Mouse (Mus musculus): ENCODE data around the gene Skiv2l. TPM values are rescaled to one million over a fixed set of nuclear protein-coding genes. Genes with fewer than 3 reads are reported as not detected.
"Not testable (repeated sequence)": the region's sequence is repeated elsewhere in the genome, so short reads cannot be mapped to it uniquely, and the experiment has no call there.

Gene Skiv2l
- polyA plus RNA-seq, 1 experiment from 2014 or later, result 65.8 TPM

GRCm38 (mm10) chr17:34837464-34838324 lies 12.3 kb downstream of the Skiv2l start:
- H3K27ac ChIP-seq, result peak overlapping the region; percentile 61; the same call in 1 of the 2 replicates
- H3K4me1 ChIP-seq, result peaks cover 27% of the 10 kb centered on the region
- ATAC-seq (ENCODE audit: low FRiP score), result peak; percentile 33
- H3K9me3 ChIP-seq (replicated peaks), result no peaks in the 10 kb centered on the region
- WGBS, result 43% methylated on average over 43 of the region's 43 CpGs
- H3K9ac ChIP-seq, result peak overlapping the region; percentile 80
- no peaks in the 10 kb centered on the region for H3K27me3 ChIP-seq
- H3K4me2 ChIP-seq (replicated peaks), result peak overlapping the region; percentile 96
- peaks cover 53% of the 10 kb centered on the region for H3K36me3 ChIP-seq
- peak overlapping the region; percentile 72 for H3K4me3 ChIP-seq

- under 1% methylated on average over 40 of the region's 40 CpGs for WGBS
- peak within 1 kb of the TSS; percentile 72 for H3K4me3 ChIP-seq
- H3K4me1 ChIP-seq, result peaks cover 27% of the 10 kb centered on the region
- H3K36me3 ChIP-seq, result peaks cover 48% of the 10 kb centered on the region
- H3K9ac ChIP-seq, result peak within 1 kb of the TSS; percentile 80
- H3K27me3 ChIP-seq, result no peaks in the 10 kb centered on the region
- peak within 1 kb of the TSS; percentile 96 for H3K4me2 ChIP-seq (replicated peaks)
- no peaks in the 10 kb centered on the region for H3K9me3 ChIP-seq (replicated peaks)
- ATAC-seq (ENCODE audit: low FRiP score), result peak; percentile 94
- peak within 1 kb of the TSS; percentile 80 for H3K27ac ChIP-seq
These were observed 13.2 kb downstream of the Skiv2l start, which contains the start of the genes Stk19 and Dxo for GRCm38 (mm10) chr17:34836856-34837221. Stk19 (minus strand) TSS chr17:34836945. Dxo (plus strand) TSS chr17:34837019.

GRCm38 (mm10) chr17:34836155-34836855 lies 13.7 kb downstream of the Skiv2l start:
- ATAC-seq (ENCODE audit: low FRiP score), result peak; percentile 83
- Histone ChIP-seq H3K9ac (peak overlapping the region; percentile 77), H3K36me3 (peaks cover 46% of the 10 kb centered on the region), H3K4me2 (replicated peaks) (peak overlapping the region; percentile 89), H3K27me3 (no peaks in the 10 kb centered on the region), H3K4me1 (peaks cover 27% of the 10 kb centered on the region), H3K9me3 (replicated peaks) (no peaks in the 10 kb centered on the region), H3K27ac (peak overlapping the region; percentile 80), H3K4me3 (peak overlapping the region; percentile 72)
- WGBS, result 4% methylated on average over 47 of the region's 48 CpGs

- not testable (repeated sequence) for H3K4me2 ChIP-seq (replicated peaks); ATAC-seq (ENCODE audit: low FRiP score); H3K27ac ChIP-seq; H3K4me1 ChIP-seq; H3K4me3 ChIP-seq; H3K9me3 ChIP-seq (replicated peaks); H3K9ac ChIP-seq; H3K27me3 ChIP-seq
- WGBS, result 96% methylated on average over 1 of the region's 1 CpGs
- peaks cover 70% of the 10 kb centered on the region for H3K36me3 ChIP-seq
These were observed 19.2 kb downstream of the Skiv2l start for GRCm38 (mm10) chr17:34830776-34831175.

- Histone ChIP-seq H3K36me3 (no peaks in the 10 kb centered on the region), H3K27ac (no peak overlapping the region), H3K9me3 (replicated peaks) (no peaks in the 10 kb centered on the region), H3K4me3 (no peak overlapping the region), H3K4me2 (replicated peaks) (no peak overlapping the region), H3K4me1 (no peaks in the 10 kb centered on the region), H3K27me3 (no peaks in the 10 kb centered on the region), H3K9ac (no peak overlapping the region)
- 83% methylated on average over 7 of the region's 7 CpGs for WGBS
- ATAC-seq (ENCODE audit: low FRiP score), result no peak
These were observed 35.1 kb downstream of the Skiv2l start for GRCm38 (mm10) chr17:34814818-34815370.

GRCm38 (mm10) chr17:34813747-34814146 lies 36.3 kb downstream of the Skiv2l start:
- WGBS, result 63% methylated on average over 12 of the region's 12 CpGs
- not testable (repeated sequence) for H3K27ac ChIP-seq; H3K36me3 ChIP-seq; H3K4me3 ChIP-seq; H3K9ac ChIP-seq; H3K27me3 ChIP-seq; H3K4me1 ChIP-seq; ATAC-seq (ENCODE audit: low FRiP score); H3K4me2 ChIP-seq (replicated peaks); H3K9me3 ChIP-seq (replicated peaks)

- no peaks in the 10 kb centered on the region for H3K27me3 ChIP-seq
- no peaks in the 10 kb centered on the region for H3K9me3 ChIP-seq (replicated peaks)
- 0 out of 2 replicates have a peak overlapping the region, but pooled peaks have one; percentile 27 for H3K9ac ChIP-seq
- H3K4me1 ChIP-seq, result no peaks in the 10 kb centered on the region
- no peak overlapping the region for H3K4me2 ChIP-seq (replicated peaks)
- no peak overlapping the region for H3K4me3 ChIP-seq
- WGBS, result 71% methylated on average over 15 of the region's 15 CpGs
- H3K27ac ChIP-seq, result no peak overlapping the region
- no peaks in the 10 kb centered on the region for H3K36me3 ChIP-seq
- ATAC-seq (ENCODE audit: low FRiP score), result no peak
These were observed 38.7 kb downstream of the Skiv2l start for GRCm38 (mm10) chr17:34811275-34811674.

GRCm38 (mm10) chr17:34810811-34811210 lies 39.2 kb downstream of the Skiv2l start:
- not testable (repeated sequence) for H3K27me3 ChIP-seq; H3K36me3 ChIP-seq; H3K4me1 ChIP-seq; H3K9me3 ChIP-seq (replicated peaks); H3K9ac ChIP-seq; H3K27ac ChIP-seq; H3K4me3 ChIP-seq; ATAC-seq (ENCODE audit: low FRiP score); H3K4me2 ChIP-seq (replicated peaks)
- whole genome bisulfite sequencing, result 79% methylated on average over 8 of the region's 8 CpGs

GRCm38 (mm10) chr17:34810411-34810810 lies 39.6 kb downstream of the Skiv2l start:
- not testable (repeated sequence) for H3K36me3 ChIP-seq; H3K9me3 ChIP-seq (replicated peaks); H3K4me2 ChIP-seq (replicated peaks); H3K4me3 ChIP-seq; H3K27me3 ChIP-seq; H3K27ac ChIP-seq; H3K4me1 ChIP-seq; ATAC-seq (ENCODE audit: low FRiP score); H3K9ac ChIP-seq
- WGBS, result 82% methylated on average over 5 of the region's 5 CpGs

- no peaks in the 10 kb centered on the region for H3K4me1 ChIP-seq
- no peak overlapping the region for H3K27ac ChIP-seq
- H3K9me3 ChIP-seq (replicated peaks), result peaks cover 8% of the 10 kb centered on the region; the same call in 1 of the 2 replicates
- no peak overlapping the region for H3K9ac ChIP-seq
- 85% methylated on average over 6 of the region's 6 CpGs for WGBS
- no peak for ATAC-seq (ENCODE audit: low FRiP score)
- no peaks in the 10 kb centered on the region for H3K27me3 ChIP-seq
- H3K36me3 ChIP-seq, result no peaks in the 10 kb centered on the region
- no peak overlapping the region for H3K4me3 ChIP-seq
- no peak overlapping the region for H3K4me2 ChIP-seq (replicated peaks)
These were observed 41.3 kb downstream of the Skiv2l start for GRCm38 (mm10) chr17:34808599-34809205.

- peaks cover 8% of the 10 kb centered on the region; the same call in 1 of the 2 replicates for H3K9me3 ChIP-seq (replicated peaks)
These were observed 42.8 kb downstream of the Skiv2l start for GRCm38 (mm10) chr17:34807176-34807575.

More at GRCm38 (mm10) chr17:34807176-34807575, 42.8 kb downstream of the Skiv2l start:
- Histone ChIP-seq H3K27ac (no peak overlapping the region), H3K9ac (no peak overlapping the region), H3K4me2 (replicated peaks) (no peak overlapping the region), H3K4me1 (no peaks in the 10 kb centered on the region), H3K4me3 (no peak overlapping the region), H3K27me3 (no peaks in the 10 kb centered on the region), H3K36me3 (no peaks in the 10 kb centered on the region)
- no peak for ATAC-seq (ENCODE audit: low FRiP score)
- 72% methylated on average over 3 of the region's 3 CpGs for WGBS

Data from hindbrain, embryonic 12.5 days (tissue).